Mouse (Mus musculus) retina, adult 2 months (tissue): Measurements from ENCODE around the gene Cyp4a32.
"Not testable (repeated sequence)": the region's sequence is repeated elsewhere in the genome, so short reads cannot be mapped to it uniquely, and the experiment has no call there.

Experiments used
- DNase-seq: peaks from one replicate; pipeline ENCODE4 v3.0.0-alpha.2; 2012; ENCODE audit warnings: low read depth, low spot score

The Cyp4a32 gene

DNA sequence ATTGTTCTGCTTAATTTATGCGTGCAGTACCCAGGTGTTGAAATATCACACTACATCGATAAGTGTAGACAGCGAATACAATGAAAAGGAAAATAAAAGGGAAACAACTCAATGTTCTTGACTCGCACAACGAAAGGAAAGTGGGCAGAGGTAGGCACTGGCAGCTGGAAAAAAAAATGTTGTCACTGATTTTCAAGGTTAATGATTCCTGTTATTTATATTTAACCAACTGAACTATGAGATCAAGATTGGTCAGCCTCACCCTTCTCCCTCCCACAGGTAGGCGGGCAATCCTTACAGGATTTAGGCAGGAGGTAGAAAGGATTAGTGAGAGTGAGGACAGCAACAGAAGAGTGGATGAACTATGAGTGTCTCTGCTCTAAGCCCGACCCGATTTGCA is at the start of gene Cyp4a32:
Cyp4a32 (plus strand) TSS at position 359 of the 400 bp plus-strand sequence.
- DNase-seq = not testable (repeated sequence)

DNA sequence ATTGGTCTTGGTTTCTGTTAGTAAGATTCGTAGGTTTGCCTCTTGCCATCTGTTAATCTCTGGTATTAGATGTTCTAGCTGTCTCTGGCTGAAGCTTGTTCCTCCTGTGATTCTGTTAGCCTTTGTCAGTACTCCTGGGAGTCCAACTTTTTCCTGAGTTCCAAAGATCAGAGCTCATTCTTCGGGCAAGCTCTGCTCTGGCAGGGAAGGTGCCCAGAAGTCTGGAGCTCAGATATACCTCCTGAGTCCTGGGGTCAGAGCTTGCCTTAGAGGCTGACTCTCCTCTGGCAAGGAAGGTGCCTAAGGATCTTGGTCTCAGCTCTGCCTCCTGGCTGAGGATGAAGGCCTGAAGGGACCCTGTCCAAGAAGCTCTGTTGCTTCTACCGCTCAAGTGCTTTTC is 48.0 kb upstream of the Cyp4a32 start:
- DNase-seq = no peak

DNA sequence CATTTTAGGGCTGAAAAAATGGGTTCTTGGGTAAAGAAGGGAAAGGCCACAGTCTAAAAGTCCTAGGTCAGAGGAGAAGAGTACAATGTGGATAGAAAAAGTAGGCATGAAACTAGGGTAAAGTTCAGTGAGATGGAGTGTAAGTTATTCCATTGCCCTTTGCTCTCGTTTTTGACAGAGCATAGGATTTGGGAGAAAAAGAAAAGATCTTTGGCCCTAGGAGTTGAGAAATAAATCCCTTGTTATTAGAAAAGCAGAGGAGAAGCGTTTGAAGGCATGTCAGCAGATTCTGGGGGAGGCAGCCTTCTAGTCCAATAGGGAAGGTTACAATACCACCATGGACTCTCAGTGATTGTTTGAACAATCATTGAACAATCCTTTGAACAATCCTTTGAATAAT is 45.3 kb upstream of the Cyp4a32 start:
- no peak for DNase-seq

DNA sequence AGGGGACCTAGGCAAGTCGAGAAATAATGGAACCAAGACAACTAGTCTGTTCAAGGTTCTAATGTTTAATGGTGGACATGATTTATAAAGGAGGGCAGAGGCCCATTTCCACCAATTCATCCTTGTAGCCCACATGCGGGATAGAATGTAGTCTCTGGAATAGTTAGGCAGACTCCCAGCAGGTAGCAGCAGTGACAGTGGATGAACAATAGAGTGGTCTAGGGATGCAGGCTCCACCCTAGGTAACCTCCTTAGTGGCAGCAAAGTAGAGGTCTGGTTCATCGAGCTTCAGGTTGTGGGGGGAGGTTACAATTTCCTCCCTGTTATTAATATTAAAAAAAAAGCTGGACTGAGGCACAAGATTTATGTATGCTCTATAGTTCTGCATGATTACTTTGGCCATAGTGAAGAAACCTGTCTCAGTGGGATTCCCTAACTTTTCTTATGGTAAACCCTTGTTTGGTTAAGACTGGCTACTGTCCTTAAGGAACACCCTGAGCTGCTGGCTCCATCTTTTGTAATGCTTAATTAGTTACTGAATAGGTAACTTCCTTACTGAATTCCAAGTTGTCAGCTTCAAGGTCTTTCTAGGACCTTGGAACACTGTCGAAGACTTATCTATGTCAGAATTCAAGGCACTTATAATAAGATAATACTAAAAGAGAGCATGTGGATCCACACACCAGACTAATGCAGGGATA is 42.8 kb upstream of the Cyp4a32 start:
- DNase-seq = no peak

DNA sequence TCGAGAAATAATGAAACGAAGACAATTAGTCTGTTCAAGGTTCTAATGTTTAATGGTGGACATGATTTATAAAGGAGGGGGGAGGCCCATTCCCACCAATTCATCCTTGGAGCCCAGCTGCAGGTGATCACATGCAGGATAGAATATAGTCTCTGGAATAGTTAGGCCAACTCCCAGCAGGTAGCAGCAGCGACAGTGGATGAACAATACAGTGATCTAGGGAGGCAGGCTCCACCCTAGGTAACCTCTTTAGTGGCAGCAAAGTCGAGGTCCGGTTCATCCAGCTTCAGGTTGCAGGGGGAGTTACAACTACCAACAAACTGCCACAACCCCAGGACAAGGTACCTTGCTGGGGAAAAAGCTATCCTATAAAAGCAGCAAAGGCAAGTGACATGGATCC is 39.5 kb upstream of the Cyp4a32 start:
- not testable (repeated sequence) for DNase-seq

DNA sequence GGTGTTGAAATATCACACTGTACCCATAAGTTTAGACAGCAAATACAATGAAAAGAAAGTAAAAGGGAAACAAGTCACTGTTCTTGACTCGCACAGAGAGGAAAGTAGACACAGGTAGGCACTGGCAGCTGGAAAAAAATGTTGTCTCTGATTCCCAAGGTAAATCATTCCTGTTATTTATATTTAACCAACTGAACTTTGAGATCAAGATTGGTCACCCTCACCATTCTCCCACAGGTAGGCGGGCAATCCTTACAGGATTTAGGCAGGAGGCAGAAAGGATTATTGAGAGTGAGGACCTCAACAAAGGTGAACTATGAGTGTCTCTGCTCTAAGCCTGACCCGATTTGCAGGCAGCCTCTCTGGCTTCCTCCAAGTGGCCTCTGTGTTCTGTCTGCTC is 37.4 kb upstream of the Cyp4a32 start, which contains the start of gene Cyp4a31:
Cyp4a31 (plus strand) TSS at position 249 of the 400 bp plus-strand sequence.
- no peak for DNase-seq

DNA sequence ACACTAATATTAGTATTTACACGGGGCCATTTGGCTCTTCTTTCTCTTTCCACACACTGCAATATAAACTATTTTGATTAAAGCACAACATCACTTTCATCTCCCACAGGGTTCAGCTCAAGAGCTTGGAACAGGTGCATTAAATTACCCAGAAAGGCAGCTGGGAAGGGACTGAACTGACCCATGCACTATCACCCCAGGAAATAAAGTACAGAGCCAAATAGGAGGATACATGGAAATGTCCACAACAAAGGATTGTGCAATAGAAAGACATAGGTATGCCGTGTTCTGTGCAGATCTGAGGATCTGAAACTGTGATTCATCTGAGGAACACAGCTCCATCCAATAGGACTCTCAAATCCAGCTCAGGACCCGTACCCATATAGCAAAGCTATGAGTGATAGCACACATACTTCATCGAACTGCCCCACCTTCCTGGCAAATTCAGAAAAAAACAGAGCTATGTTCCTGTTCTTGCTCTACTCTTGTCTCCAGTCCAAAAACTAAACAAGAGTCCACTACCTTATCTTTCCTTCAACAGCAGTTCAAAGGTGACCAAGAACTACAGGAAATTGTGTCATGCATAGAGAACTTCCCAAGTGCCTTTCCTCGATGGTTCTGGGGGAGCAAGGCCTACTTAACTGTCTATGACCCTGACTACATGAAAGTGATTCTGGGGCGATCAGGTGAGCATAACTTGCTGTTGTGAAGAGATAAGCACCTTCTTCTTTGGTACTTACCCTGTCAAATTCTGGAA is 36.1 kb upstream of the Cyp4a32 start:
- DNase-seq = not testable (repeated sequence)

DNA sequence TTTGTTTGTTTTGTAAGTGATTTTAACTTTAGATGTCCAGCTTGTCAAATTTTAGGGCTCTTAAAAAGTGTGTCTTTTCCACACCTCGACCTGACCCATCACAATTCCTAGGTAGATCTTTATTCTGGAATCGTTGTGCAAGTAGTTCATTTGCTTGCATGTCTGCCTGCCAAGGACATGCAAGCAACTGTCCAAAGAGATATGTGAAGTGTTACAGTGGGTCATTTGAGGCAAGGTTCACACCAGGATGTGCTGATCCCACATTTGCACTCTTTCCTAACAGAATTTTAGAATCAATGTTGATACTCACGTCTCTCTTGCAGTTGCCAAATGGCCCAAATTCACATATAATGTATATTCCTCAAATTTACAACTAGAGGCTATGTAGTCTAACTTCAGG is 25.5 kb upstream of the Cyp4a32 start:
- DNase-seq = no peak

DNA sequence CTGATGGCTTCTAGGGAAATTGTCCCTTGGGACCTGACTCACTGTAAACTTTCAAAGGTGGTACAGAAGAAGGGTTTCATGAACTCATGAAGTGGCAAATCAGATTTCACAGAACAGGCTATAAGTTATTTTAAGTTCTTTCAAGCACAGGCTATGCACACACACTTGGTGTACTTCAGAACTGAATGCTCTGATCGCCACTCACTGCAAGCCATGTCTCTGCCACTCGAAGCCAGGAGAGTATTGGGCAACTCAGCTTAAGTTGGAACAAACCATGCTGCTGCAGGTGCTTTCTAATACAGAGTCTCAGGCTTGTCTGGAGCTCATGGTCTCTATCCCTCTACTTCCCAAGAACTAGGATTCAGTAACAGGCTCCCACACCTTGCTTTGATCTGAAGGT is 25.0 kb upstream of the Cyp4a32 start:
- no peak for DNase-seq

DNA sequence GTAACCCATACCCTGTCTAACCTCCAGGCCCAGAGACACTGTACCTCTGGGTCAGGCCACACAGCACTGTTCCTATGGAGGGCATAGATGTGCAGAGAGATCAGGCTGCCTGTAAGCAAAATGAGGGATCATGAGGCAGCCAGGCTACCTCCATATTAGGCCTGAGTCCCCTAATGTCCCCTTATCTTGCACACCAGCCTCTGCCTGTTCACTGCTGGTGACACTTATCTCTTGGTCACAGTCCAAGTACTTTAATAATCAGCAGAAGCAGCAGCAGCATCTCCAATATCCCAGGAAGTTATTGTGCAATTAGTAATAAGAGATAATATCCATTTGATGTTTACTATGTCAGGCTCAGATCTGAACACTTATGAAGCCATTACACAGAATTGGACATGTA is 17.7 kb upstream of the Cyp4a32 start:
- no peak for DNase-seq

DNA sequence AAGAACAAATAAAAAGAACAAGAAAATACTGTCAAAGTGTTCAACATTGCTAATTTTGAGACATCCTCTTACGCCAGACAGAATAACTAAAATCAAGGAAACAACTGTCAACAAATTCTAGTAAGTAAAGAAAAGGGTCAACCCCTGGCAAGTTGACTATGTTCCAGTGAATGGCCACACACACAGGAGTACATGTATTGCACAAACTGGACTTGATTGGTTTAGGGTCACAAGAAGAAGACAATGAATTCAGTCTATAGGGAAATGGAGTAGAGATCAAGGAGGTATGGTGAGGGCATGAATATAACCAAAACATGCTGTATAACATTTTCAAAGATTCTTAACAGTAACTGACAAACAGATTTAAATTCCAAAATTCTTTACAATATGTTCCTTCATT is 4.4 kb upstream of the Cyp4a32 start:
- no peak for DNase-seq

DNA sequence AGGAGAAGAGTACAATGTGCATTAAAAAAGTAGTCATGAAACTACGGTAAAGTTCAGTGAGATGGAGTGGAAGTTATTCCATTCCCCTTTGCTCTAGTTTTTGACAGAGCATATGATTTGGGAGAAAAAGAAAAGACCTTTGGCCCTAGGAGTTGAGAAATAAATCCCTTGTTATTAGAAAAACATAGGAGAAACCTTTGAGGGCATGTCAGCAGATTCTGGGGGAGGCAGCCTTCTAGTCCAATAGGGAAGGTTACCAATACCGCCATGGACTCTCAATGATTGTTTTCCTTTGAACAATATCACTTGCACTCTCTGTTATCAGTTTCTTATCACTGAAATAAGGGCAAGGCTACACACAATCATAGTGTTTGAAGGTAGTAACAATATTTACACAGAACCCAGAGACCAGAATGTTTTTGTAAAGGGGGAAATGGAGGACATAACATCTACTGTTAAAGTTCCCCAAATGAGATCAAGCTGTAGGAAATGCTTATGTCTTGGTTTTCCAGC is 3.9 kb upstream of the Cyp4a32 start:
- DNase-seq = no peak

DNA sequence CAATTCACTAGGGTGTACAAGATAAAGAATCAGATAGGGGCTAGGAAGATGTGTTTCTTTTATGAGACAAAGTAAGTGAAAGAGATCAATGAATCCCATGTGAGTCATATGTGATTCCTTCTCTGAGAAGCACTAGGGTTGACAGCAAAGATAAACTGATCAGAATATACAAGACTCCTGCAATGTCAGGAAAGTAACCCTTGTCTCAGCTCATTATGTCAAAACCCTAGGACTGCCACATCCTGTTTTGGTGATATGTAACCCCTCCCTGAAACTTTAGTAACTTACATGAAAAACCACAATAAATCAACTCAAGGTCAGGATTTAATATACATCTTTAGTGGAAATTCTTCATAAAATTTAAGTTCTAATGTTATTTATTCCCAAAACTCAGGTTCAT is 13.2 kb downstream of the Cyp4a32 start:
- DNase-seq = no peak

DNA sequence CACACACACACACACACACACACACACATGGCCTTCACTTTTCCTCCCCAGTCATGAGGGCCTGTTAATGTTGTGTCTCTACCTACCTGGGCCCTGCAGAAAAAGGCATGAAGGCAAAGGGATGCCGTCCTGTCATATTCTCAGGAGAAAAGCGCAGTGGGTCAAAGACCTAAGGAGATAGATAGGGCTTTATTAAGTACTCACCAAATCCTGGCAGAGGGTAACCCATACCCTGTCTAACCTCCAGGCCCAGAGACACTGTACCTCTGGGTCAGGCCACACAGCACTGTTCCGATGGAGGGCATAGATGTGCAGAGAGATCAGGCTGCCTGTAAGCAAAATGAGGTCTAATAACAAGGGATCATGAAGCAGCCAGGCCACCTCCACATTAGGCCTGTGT is 24.8 kb downstream of the Cyp4a32 start:
- DNase-seq = not testable (repeated sequence)

DNA sequence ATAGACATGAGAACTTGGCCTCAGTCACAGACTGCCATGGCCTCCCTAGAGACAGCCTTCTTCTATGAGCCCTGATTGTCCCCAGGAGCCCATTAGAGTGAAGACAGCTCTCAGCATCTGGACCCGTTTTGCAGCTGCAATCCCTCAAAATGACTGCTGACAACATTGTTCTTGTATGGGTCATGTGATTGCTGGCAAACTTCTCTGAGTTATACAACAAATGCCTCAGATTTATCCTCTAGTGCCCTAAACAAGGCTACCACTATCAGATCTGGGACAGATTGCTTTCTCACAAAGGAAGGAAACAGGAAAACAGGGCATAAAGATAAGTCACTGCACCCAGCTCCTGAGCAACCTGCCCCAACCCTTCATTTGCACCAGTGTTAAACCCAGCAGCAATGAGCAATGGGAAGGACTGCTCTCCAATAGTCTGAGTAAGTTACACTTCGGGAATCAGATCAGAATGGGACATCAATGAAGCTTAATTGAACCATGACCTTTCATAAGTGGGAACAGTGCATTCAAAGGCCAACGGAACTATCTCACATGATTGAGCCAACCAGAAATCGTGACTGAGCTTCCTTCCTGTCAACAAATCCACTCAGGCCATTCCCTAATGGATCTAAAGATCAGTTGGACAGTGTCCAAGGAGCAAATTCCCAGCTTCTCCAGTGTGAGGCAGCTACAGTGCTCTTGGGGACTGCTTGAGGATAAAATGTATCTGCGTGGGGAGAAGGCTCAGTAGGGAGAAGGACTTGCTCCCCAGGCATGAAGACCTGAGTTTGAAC is 42.4 kb downstream of the Cyp4a32 start:
- DNase-seq = no peak

DNA sequence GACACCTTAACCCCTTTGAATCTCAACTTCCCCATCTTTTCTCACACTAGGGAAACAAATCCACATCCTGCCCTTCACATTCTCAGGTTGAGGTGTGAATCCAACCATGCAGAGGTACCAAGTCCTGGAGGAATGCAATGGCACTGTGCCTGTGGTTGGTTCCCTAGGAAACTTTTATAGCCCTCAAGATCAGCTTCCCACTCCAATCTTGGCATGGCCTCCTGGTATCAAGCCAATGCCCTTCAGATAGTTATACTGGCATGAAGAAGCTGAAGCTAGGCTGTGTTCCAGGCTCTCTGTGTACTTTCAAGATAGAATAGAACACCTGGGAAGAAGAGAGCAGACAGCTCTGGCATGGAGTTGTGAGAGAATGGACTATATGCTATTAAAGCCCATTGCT is 44.6 kb downstream of the Cyp4a32 start:
- no peak for DNase-seq

DNA sequence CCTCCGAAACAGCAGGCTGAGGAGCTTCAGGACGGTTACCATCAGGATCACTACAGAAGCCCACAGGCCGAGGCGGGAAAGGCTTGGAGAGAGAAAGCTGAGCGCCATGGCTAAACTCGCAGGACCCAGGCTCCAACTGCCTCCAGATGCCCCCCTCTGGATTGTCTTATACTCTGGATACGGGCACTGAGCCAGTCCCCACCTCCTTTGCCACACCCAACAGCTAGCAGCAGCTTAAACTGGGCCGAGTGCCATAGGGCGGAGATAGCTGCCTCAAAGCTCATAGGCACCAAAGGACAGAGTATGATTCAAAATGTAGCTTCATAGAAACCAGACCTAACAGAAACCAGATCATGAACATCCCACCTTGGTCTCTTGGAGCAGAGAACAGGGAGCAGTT is 46.8 kb downstream of the Cyp4a32 start, which contains the start of gene Cyp4b1:
Cyp4b1 (minus strand) TSS at position 144 of the 400 bp plus-strand sequence.
- DNase-seq = no peak

DNA sequence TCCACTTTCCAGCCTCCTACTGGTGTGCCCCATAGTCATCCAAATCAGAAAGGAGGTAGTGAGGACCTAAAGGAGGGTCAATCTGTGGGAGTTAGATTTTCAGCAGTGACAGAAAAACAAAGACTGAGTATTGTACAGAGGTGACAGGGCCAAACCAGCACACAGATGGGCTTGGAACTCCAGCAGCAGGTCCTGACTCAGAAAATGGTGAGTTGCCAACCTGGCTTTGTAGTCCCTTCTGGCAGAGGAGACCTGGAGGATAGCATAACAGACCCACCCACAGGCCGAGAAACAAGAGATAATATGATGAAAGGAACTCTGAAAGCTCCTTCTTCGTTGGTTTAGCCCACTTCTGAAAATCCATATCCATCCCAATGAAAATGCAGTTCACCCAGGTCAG is 48.0 kb downstream of the Cyp4a32 start:
- no peak for DNase-seq

DNA sequence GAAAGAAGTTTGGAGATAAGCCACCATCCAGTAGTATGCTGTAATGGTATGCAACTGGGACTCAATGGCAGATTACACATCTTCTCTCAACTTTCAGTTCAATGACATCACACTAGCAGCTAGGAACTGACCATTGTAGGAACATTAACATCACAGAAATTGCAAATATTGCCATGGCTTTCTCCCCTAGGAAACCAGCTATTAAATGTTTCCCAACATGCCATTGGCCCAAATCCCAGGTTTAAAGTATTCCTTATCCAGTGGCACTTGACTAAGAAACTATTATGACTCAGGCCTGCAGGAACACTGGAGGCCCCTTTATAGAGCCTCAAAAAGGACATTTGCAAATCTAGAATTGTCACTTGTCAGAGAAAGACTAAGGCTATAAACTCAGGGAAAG is 48.6 kb downstream of the Cyp4a32 start:
- DNase-seq = no peak

DNA sequence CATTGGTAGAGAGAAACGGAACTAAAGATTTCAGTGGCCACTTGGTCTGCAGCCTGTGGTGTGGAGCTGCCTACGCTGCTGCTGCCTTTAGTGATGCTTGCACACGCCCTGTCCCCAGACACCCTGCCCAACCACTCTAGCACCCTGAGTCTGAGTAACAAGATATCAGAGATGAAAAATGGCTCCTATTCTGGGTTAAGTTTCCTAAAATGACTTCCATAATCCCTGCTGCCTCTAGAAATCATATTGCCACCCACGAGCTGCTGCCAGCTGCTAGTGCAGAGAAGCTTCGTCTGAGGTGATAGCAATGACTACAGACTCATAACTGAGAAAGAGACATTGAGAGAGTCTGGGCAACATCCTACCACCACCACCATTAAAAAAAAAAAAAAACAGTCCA is 50.1 kb downstream of the Cyp4a32 start:
- DNase-seq = no peak

DNA sequence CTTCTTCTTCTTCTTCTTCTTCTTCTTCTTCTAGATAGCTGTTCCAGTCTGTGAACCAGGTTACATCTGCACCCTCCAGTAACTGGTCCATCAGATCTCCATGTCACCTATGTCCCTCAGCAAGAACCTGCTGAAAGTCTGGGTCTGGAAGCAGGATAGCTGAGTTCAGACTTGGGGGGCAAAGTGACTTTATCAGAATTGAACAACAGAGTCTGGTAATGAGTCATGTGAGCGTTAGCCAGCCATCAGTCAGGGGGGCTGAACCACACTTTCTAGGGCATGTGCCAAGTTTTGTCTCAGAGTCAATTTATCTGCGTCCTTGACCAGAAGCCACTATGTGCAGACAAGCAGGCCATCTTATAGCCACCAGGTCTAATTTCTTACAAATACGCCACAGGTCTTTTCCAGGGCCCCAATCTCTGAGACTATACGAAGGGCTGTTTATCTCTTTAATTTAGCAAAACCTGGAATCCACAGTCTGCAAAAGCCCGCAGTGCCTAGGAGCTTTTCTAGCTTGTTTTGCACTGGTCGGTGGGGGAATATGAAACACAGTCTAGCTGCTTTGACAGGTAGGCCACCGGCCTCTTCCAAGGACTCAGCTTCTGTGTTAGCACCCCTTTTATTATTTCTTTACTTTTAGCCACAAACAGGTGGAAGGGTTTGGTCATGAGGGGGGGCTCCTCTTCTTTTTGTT is 55.2 kb downstream of the Cyp4a32 start:
- DNase-seq = not testable (repeated sequence)
